Mouse (Mus musculus) forebrain, postnatal 0 days (tissue): ENCODE data around the gene Dach1. TPM values are rescaled to one million over a fixed set of nuclear protein-coding genes. Genes with fewer than 3 reads are reported as not detected.
A peak's percentile ranks its signal among the peaks of the same experiment; 100 is the strongest.

Experiments used
- ATAC-seq: fragments of 200-750 bp; cut with Nextera tagmentation; 2 replicates; pipeline ENCODE4 v1.8.0; 2017; ENCODE audit warnings: mild to moderate bottlenecking, moderate library complexity
- DNase-seq: peaks from one replicate; pipeline ENCODE4 v3.0.0-alpha.2; 2015
- H3K27ac ChIP-seq: fragments of 300-500 bp; sonication (generic); 2 replicates; pipeline ENCODE4 v1.5.1; 2014; ENCODE audit warnings: low read depth, mild to moderate bottlenecking, antibody characterized with exemption, low read length, moderate library complexity, mixed read lengths
- H3K27me3 ChIP-seq: fragments of 300-500 bp; sonication (generic); 2 replicates; pipeline ENCODE4 v1.6.1; 2014; ENCODE audit warnings: mild to moderate bottlenecking, low read length, mixed read lengths; ENCODE audit not compliant: insufficient read depth
- H3K36me3 ChIP-seq: fragments of 300-500 bp; sonication (generic); 2 replicates; pipeline ENCODE4 v1.6.1; 2014; ENCODE audit warnings: mild to moderate bottlenecking, moderate library complexity; ENCODE audit not compliant: insufficient read depth
- H3K4me1 ChIP-seq: fragments of 300-500 bp; sonication (generic); 2 replicates; pipeline ENCODE4 v1.6.1; 2014; ENCODE audit warnings: antibody characterized with exemption; ENCODE audit not compliant: insufficient read depth
- H3K4me2 ChIP-seq: fragments of 300-500 bp; sonication (generic); 2 replicates; pipeline ENCODE4 v1.6.1; 2014; ENCODE audit warnings: low read depth, mild to moderate bottlenecking, moderate library complexity
- H3K4me3 ChIP-seq: fragments of 300-500 bp; sonication (generic); 2 replicates; pipeline ENCODE4 v1.5.1; 2014; ENCODE audit warnings: low read depth, low read length, mixed read lengths
- H3K9ac ChIP-seq: fragments of 300-500 bp; sonication (generic); 2 replicates; pipeline ENCODE4 v1.6.1; 2014; ENCODE audit warnings: mild to moderate bottlenecking
- H3K9me3 ChIP-seq: fragments of 300-500 bp; sonication (generic); 2 replicates; pipeline ENCODE4 v1.6.1; 2016; ENCODE audit warnings: low read length
- CTCF ChIP-seq: sonication (generic); IDR thresholded peaks from 2 replicates; pipeline ENCODE4 v1.5.1; 2016; ENCODE audit warnings: antibody characterized with exemption, control low read depth, low read depth
- WGBS: fragments of 180-500 bp; shearing (Covaris S2); extraction: QIAGEN DNeasy Blood & Tissue Kit; methylation state at CpG from one replicate; pipeline ENCODE4 v1.1.7; 2014; 5-methylcytosine and 5-hydroxymethylcytosine counted together
- polyA plus RNA-seq: library from polyadenylated mRNA; unstranded; fragments of >200 nt; fragmentation: Nextera tagmentation; extraction: Ambion mirVana; gene quantifications from 2 replicates; pipeline ENCODE4 v1.2.1, GENCODE M21; 2015
- total RNA-seq: library from RNA; depleted of rRNA; stranded (reverse); fragments of >200 nt; gene quantifications from 2 replicates; pipeline ENCODE4 v1.2.3, GENCODE M21; 2014

The Dach1 gene
- total and polyA plus RNA-seq, 2 experiments from 2014 or later, result 5.8 to 10.6 TPM

DNA sequence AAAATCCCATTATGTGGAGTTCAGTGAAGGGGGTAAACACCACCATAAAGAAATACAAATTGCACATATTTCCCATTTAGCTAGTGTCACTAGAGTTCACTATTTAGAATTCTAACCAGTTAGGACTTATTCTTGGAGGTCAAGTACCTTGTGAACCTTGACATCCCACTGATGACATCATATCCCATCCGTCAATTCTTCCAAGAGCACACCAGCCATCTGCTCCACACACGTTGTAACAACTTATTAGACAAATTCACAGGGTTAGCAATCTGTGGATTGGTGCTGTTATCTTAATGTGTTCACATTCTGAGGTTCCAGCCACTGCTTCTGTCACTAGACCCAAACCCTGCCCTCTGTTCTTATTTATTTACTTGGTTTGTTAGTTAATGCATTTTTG lies 312.3 kb downstream of the Dach1 start:
- Histone ChIP-seq H3K4me2 (no peak overlapping the region), H3K27ac (no peak overlapping the region), H3K9ac (no peak overlapping the region), H3K27me3 (no peaks in the 10 kb centered on the region), H3K4me1 (no peaks in the 10 kb centered on the region), H3K4me3 (no peak overlapping the region), H3K36me3 (no peaks in the 10 kb centered on the region), H3K9me3 (no peaks in the 10 kb centered on the region)
- TF ChIP-seq CTCF, result no peak
- no peak for ATAC-seq
- WGBS, result 36% methylated on average over 2 of the region's 2 CpGs
- no peak for DNase-seq

DNA sequence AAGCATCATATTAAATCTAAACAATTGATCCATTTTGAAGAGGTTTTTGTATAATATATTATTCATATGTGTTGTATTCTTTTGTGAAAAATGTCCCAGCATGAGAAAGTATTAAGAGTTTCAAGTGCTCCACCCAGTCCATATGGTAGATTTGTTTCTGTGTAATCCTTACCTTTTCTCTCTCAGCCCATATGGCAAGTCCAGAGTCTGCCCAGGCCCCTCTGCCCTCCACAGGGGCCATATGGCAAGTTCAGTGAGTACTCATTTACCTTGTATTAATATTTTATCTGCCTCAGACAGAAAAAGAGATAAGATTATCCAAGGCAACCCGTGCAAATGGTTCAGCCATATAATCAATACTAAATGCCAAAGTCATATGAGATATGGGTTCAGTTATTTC lies 314.2 kb downstream of the Dach1 start:
- Histone ChIP-seq H3K9me3 (no peaks in the 10 kb centered on the region), H3K4me1 (no peaks in the 10 kb centered on the region), H3K27ac (no peak overlapping the region), H3K4me2 (no peak overlapping the region), H3K36me3 (no peaks in the 10 kb centered on the region), H3K4me3 (no peak overlapping the region), H3K27me3 (no peaks in the 10 kb centered on the region), H3K9ac (no peak overlapping the region)
- 84% methylated on average over 1 of the region's 1 CpGs for WGBS
- no peak for ATAC-seq
- no peak for TF ChIP-seq CTCF
- DNase-seq, result no peak

DNA sequence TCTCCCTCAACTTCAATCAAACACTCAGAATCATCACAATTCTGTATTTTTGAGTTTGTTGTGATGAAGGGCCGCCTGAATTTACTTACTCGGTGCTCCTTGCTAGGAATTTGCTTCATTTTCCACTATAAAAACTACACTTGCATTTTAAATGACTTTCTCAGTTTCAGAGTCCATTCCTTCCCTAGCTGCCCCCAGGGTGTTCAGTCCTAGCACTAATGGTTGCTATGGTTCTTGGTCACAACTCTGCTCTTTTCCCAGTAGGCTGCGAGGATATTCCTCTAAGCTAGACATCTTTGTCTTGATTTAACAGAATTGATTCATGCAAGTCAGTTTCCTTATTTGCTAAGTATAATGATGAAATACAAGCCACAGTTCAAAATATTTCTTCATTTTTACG lies 319.1 kb downstream of the Dach1 start:
- 78% methylated on average over 4 of the region's 4 CpGs for WGBS

DNA sequence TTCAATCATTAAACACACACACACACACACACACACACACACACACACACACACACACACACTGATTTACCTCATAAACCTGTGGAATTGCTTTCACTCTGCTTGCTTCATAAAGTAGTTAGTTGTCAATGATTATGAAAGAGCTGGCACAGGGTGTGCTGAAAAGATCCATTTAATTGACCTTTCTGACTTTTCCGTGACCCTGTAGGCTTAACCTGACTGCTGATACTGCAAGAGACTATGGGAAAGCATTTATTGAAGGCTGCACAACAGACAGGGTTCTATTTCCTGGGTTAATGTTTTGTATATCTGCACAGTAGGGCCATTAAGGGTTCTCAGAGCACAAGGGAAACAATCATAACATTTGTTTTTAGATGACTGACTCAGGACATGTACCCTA lies 321.9 kb downstream of the Dach1 start:
- no peaks in the 10 kb centered on the region for H3K27me3 ChIP-seq
- no peak overlapping the region for H3K4me2 ChIP-seq
- H3K4me3 ChIP-seq, result no peak overlapping the region
- no peak overlapping the region for H3K9ac ChIP-seq
- no peaks in the 10 kb centered on the region for H3K36me3 ChIP-seq
- H3K4me1 ChIP-seq, result no peaks in the 10 kb centered on the region
- TF ChIP-seq CTCF, result no peak
- H3K9me3 ChIP-seq, result no peaks in the 10 kb centered on the region
- ATAC-seq (no peak), DNase-seq (no peak)
- WGBS, result 79% methylated on average over 1 of the region's 1 CpGs
- H3K27ac ChIP-seq, result no peak overlapping the region

More for the DNA sequence above, 319.1 kb downstream of the Dach1 start:
- H3K9ac ChIP-seq, result no peak overlapping the region
- H3K27me3 ChIP-seq, result no peaks in the 10 kb centered on the region
- H3K36me3 ChIP-seq, result no peaks in the 10 kb centered on the region
- H3K27ac ChIP-seq, result no peak overlapping the region
- TF ChIP-seq CTCF, result no peak
- H3K4me1 ChIP-seq, result no peaks in the 10 kb centered on the region
- no peak overlapping the region for H3K4me3 ChIP-seq
- no peak overlapping the region for H3K4me2 ChIP-seq
- no peaks in the 10 kb centered on the region for H3K9me3 ChIP-seq
- DNase-seq, result no peak
- no peak for ATAC-seq

DNA sequence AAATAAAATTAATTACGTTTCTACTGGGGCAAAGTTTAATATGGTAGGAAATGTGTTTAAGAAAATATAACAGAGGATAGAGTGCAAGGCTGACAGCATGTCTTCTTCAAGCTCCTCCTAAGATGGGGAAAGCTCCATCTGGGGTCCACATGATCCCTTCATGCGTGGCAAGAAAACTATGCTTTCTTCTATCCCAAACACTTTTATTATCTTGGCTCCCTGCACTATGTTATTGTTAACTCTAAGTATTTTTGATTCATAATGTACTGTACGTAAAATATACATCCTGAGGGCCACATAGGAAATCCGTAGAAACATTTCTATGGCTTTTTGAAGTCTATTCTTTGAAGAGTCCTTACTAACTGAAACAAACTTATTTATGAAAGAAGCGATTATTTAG lies 330.3 kb downstream of the Dach1 start:
- H3K27me3 ChIP-seq, result no peaks in the 10 kb centered on the region
- no peak overlapping the region for H3K27ac ChIP-seq
- H3K9ac ChIP-seq, result no peak overlapping the region
- no peak for TF ChIP-seq CTCF
- WGBS, result 89% methylated on average over 5 of the region's 5 CpGs
- no peaks in the 10 kb centered on the region for H3K9me3 ChIP-seq
- H3K4me1 ChIP-seq, result no peaks in the 10 kb centered on the region
- DNase-seq (no peak), ATAC-seq (no peak)
- H3K36me3 ChIP-seq, result no peaks in the 10 kb centered on the region
- no peak overlapping the region for H3K4me2 ChIP-seq
- no peak overlapping the region for H3K4me3 ChIP-seq

DNA sequence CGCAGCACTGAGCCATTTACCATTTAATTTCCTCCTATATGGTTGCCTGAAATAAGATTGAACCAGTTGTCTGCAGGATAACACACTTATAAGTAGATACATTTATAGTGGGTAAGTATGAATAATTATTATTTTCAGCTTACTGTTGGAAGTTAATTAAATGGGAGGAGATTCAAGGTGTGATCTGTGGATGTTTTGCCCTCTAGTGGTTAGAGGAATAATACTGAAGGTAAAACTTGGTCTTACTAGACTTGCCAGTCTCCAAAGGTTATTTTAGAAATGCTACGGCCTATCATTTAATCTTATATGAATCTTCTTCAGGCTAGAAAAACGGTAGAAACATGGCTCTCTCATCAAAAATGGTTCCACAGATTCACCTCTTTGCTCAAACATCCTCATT lies 339.7 kb downstream of the Dach1 start:
- H3K27ac ChIP-seq, result no peak overlapping the region
- ATAC-seq, result no peak
- 78% methylated on average over 3 of the region's 3 CpGs for WGBS
- H3K27me3 ChIP-seq, result no peaks in the 10 kb centered on the region
- no peak for DNase-seq
- peak; percentile 10; the same call in 1 of the 2 replicates for TF ChIP-seq CTCF
- no peaks in the 10 kb centered on the region for H3K4me1 ChIP-seq
- no peaks in the 10 kb centered on the region for H3K9me3 ChIP-seq
- no peak overlapping the region for H3K9ac ChIP-seq
- H3K36me3 ChIP-seq, result no peaks in the 10 kb centered on the region
- H3K4me2 ChIP-seq, result no peak overlapping the region
- H3K4me3 ChIP-seq, result no peak overlapping the region

DNA sequence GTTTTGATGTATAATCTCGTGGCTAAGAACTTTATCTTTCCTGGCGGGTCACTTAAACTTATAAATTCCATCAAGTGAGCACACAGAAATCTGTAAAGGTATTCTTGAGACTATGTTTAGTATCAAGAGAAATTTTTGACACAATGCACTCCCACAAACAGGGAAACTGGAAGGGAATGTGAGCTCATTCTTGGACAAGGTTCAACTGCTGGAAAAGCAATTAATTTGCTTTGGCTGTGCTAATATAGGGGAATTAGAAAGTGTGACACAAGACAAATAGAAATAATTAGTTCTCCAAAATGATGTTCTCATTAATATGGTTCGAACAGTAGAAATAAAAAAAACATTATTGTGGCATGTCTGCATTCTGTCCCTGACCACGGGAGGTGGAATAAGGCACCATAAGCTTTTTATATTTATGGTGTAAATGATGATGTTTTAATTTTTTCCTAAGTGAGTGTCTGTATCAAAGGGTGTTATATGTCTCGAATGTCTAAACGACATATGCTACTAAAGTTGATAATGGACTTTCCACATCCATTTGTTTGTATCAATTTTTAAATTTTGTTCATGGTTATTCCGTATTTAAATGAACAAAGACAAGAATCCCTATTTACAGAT lies 354.9 kb downstream of the Dach1 start:
- ATAC-seq (no peak; the same call in 1 of the 2 replicates), DNase-seq (peak; percentile 37)
- no peak overlapping the region for H3K4me2 ChIP-seq
- no peaks in the 10 kb centered on the region for H3K9me3 ChIP-seq
- H3K4me1 ChIP-seq, result no peaks in the 10 kb centered on the region
- H3K36me3 ChIP-seq, result no peaks in the 10 kb centered on the region
- WGBS, result 31% methylated on average over 7 of the region's 7 CpGs
- no peak overlapping the region for H3K4me3 ChIP-seq
- no peak overlapping the region for H3K9ac ChIP-seq
- TF ChIP-seq CTCF, result no peak
- no peaks in the 10 kb centered on the region for H3K27me3 ChIP-seq
- H3K27ac ChIP-seq, result no peak overlapping the region
